Mouse (Mus musculus): ENCODE data around the gene Gm14435.
"Not testable (repeated sequence)": the region's sequence is repeated elsewhere in the genome, so short reads cannot be mapped to it uniquely, and the experiment has no call there.

The Gm14435 gene

DNA sequence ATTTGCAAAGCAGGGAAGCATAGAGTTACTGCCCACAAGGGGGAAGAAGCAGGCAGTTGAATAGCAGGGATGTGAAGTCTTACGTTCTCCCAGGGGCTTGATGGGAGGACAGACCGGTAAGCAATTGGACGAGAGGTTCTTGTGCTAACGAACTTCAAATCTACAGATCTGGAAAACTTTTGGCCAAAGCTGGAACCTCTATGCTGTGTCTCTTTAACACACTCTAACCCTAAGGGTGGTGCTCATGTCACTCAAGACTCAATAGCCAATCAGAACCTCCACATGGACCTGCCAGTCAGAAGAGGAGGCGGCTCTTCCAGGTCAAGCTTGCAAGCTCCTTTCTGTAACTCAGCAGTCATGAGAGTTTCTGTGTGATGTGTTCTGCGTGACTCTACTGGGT is at the start of gene Gm14435:
TSS of gene Gm14435 (plus strand) at position 301 of the 400 bp plus-strand sequence.
- DNase-seq (ENCODE audit: low spot score), result not testable (repeated sequence)

All from lung, postnatal 25 days (tissue).